Mouse (Mus musculus) liver, embryonic 12.5 days (tissue): Measurements from ENCODE around the gene Atg101. TPM values are rescaled to one million over a fixed set of nuclear protein-coding genes. Genes with fewer than 3 reads are reported as not detected.

ENCODE experiments used
- ATAC-seq: fragments of 200-750 bp; cut with Nextera tagmentation; 2 replicates; pipeline ENCODE4 v1.8.0; 2017; ENCODE audit warnings: moderate number of reproducible peaks, mild to moderate bottlenecking, moderate library complexity
- H3K27ac ChIP-seq: fragments of 300-500 bp; sonication (generic); 2 replicates; pipeline ENCODE4 v1.5.1; 2016; ENCODE audit warnings: mild to moderate bottlenecking
- H3K27me3 ChIP-seq: fragments of 300-500 bp; sonication (generic); replicated peaks from 2 replicates; pipeline ENCODE4 v1.6.1; 2016; ENCODE audit warnings: mild to moderate bottlenecking, moderate library complexity
- H3K36me3 ChIP-seq: fragments of 300-500 bp; sonication (generic); 2 replicates; pipeline ENCODE4 v1.6.1; 2016; ENCODE audit warnings: mild to moderate bottlenecking, moderate library complexity
- H3K4me1 ChIP-seq: fragments of 300-500 bp; sonication (generic); 2 replicates; pipeline ENCODE4 v1.6.1; 2016
- H3K4me2 ChIP-seq: fragments of 300-500 bp; sonication (generic); 2 replicates; pipeline ENCODE4 v1.6.1; 2016; ENCODE audit warnings: mild to moderate bottlenecking, moderate library complexity
- H3K4me3 ChIP-seq: fragments of 300-500 bp; sonication (generic); 2 replicates; pipeline ENCODE4 v1.5.1; 2016; ENCODE audit warnings: mild to moderate bottlenecking, moderate library complexity
- H3K9ac ChIP-seq: fragments of 300-500 bp; sonication (generic); 2 replicates; pipeline ENCODE4 v1.6.1; 2016; ENCODE audit warnings: mild to moderate bottlenecking, moderate library complexity
- H3K9me3 ChIP-seq: fragments of 300-500 bp; sonication (generic); replicated peaks from 2 replicates; pipeline ENCODE4 v1.6.1; 2016; ENCODE audit warnings: mild to moderate bottlenecking, moderate library complexity
- WGBS: fragments of 180-500 bp; shearing (Covaris S2); methylation state at CpG from one replicate; pipeline ENCODE4 v1.1.7; 2016; ENCODE audit not compliant: insufficient replicate concordance; 5-methylcytosine and 5-hydroxymethylcytosine counted together
- polyA plus RNA-seq: library from polyadenylated mRNA; unstranded; fragments of >200 nt; fragmentation: Nextera tagmentation; extraction: Ambion mirVana; gene quantifications from 2 replicates; pipeline ENCODE4 v1.2.1, GENCODE M21; 2016

Gene Atg101
- polyA plus RNA-seq, 1 experiment from 2014 or later, result 31.7 TPM

DNA sequence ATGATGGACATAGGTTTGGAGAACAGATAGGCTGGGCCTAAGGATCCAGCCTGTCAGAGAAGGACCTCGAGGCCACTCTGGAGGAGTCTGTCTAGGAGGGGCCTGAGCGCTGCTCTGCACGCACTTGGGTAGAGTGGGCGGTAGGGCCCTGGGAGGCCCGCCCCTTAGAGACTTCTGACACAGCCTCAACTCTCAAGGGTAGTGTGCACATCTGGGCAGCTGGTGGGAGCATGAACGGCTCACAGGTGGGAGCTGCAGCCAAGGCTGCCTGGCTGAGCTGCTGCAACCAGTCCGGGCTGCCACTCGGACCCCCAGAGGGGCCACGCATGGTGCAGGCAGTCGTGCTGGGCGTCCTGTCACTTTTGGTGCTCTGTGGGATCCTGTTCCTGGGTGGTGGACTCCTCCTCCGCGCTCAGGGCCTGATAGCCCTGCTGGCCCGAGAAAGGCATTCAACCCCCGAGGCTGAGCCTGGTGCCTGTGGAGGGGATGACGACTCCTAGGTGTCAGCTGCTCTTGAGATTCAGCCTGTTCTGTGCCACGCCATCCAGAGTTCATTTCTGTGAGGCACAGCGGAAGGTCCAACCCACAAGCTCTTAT is 9.1 kb downstream of the Atg101 start, which contains the start of gene 6030408B16Rik:
Gene 6030408B16Rik (plus strand): TSS at position 188 of the 597 bp plus-strand sequence.
- ATAC-seq, result no peak

GRCm38 (mm10) chr15:101294028-101294894 is 10.2 kb downstream of the Atg101 start:
- Histone ChIP-seq H3K4me2 (no peak overlapping the region), H3K27ac (no peak overlapping the region), H3K4me3 (no peak overlapping the region), H3K36me3 (peaks cover 30% of the 10 kb centered on the region), H3K27me3 (no peaks in the 10 kb centered on the region), H3K9ac (no peak overlapping the region), H3K9me3 (no peaks in the 10 kb centered on the region), H3K4me1 (peaks cover 9% of the 10 kb centered on the region)
- WGBS, result 61% methylated on average over 16 of the region's 16 CpGs
- no peak for ATAC-seq

More for the DNA sequence above, 9.1 kb downstream of the Atg101 start, which contains the start of gene 6030408B16Rik:
- Histone ChIP-seq H3K4me1 (no peaks in the 10 kb centered on the region), H3K4me2 (no peak within 1 kb of the TSS), H3K27ac (no peak within 1 kb of the TSS), H3K9ac (no peak within 1 kb of the TSS), H3K4me3 (no peak within 1 kb of the TSS), H3K9me3 (no peaks in the 10 kb centered on the region), H3K36me3 (peaks cover 42% of the 10 kb centered on the region), H3K27me3 (no peaks in the 10 kb centered on the region)
- 69% methylated on average over 18 of the region's 18 CpGs for WGBS

DNA sequence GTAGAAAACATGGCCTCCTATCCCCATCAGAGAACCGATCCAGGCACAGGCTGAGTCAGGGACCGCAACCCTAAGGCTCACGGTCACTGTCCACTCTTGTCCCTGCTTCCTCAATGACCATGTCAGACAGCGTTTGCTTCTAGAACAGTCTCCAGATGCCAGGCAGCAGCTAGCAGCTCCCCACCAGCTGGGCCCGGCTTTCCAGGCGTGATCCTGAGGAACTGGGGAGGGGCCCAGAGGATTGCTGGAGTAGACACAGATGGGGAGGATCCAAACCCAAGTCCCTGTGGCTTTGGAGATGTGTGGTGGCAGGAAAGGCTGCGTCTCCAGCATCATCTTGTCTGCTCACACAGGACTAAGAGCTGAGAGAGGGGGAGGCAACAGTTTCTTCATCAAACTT is 11.0 kb downstream of the Atg101 start:
- H3K27ac ChIP-seq, result no peak overlapping the region
- 67% methylated on average over 7 of the region's 7 CpGs for WGBS
- ATAC-seq, result no peak
- no peak overlapping the region for H3K9ac ChIP-seq
- H3K4me1 ChIP-seq, result peaks cover 18% of the 10 kb centered on the region
- no peak overlapping the region for H3K4me3 ChIP-seq
- peaks cover 22% of the 10 kb centered on the region for H3K36me3 ChIP-seq
- H3K9me3 ChIP-seq, result no peaks in the 10 kb centered on the region
- no peak overlapping the region for H3K4me2 ChIP-seq
- no peaks in the 10 kb centered on the region for H3K27me3 ChIP-seq

GRCm38 (mm10) chr15:101295616-101296015 is 11.5 kb downstream of the Atg101 start:
- Histone ChIP-seq H3K4me1 (peaks cover 22% of the 10 kb centered on the region), H3K4me3 (no peak overlapping the region), H3K36me3 (peaks cover 17% of the 10 kb centered on the region), H3K4me2 (no peak overlapping the region), H3K9me3 (no peaks in the 10 kb centered on the region), H3K9ac (no peak overlapping the region), H3K27ac (no peak overlapping the region), H3K27me3 (no peaks in the 10 kb centered on the region)
- no peak for ATAC-seq
- WGBS, result 83% methylated on average over 10 of the region's 10 CpGs

GRCm38 (mm10) chr15:101296091-101296490 is 12.0 kb downstream of the Atg101 start:
- Histone ChIP-seq H3K9ac (no peak overlapping the region), H3K4me1 (peaks cover 22% of the 10 kb centered on the region), H3K9me3 (no peaks in the 10 kb centered on the region), H3K4me2 (no peak overlapping the region), H3K27me3 (no peaks in the 10 kb centered on the region), H3K27ac (no peak overlapping the region), H3K4me3 (no peak overlapping the region), H3K36me3 (peaks cover 12% of the 10 kb centered on the region)
- ATAC-seq, result no peak
- 77% methylated on average over 11 of the region's 11 CpGs for WGBS

- Histone ChIP-seq H3K4me1 (peaks cover 22% of the 10 kb centered on the region), H3K4me3 (no peak overlapping the region), H3K27me3 (no peaks in the 10 kb centered on the region), H3K36me3 (no peaks in the 10 kb centered on the region), H3K9me3 (no peaks in the 10 kb centered on the region), H3K4me2 (peak overlapping the region; percentile 35; the same call in 1 of the 2 replicates), H3K9ac (no peak overlapping the region), H3K27ac (no peak overlapping the region)
- no peak for ATAC-seq
- WGBS, result 25% methylated on average over 7 of the region's 7 CpGs
Observed at GRCm38 (mm10) chr15:101297988-101298387, 13.9 kb downstream of the Atg101 start.

GRCm38 (mm10) chr15:101298550-101298949 is 14.5 kb downstream of the Atg101 start:
- H3K4me1 ChIP-seq, result peaks cover 22% of the 10 kb centered on the region
- H3K4me3 ChIP-seq, result no peak overlapping the region
- H3K27me3 ChIP-seq, result no peaks in the 10 kb centered on the region
- H3K9ac ChIP-seq, result no peak overlapping the region
- no peaks in the 10 kb centered on the region for H3K36me3 ChIP-seq
- H3K9me3 ChIP-seq, result no peaks in the 10 kb centered on the region
- ATAC-seq, result no peak
- no peak overlapping the region for H3K27ac ChIP-seq
- peak overlapping the region; percentile 35; the same call in 1 of the 2 replicates for H3K4me2 ChIP-seq
- 30% methylated on average over 7 of the region's 7 CpGs for WGBS

GRCm38 (mm10) chr15:101299480-101299960 is 15.4 kb downstream of the Atg101 start:
- Histone ChIP-seq H3K27me3 (no peaks in the 10 kb centered on the region), H3K4me2 (no peak overlapping the region), H3K36me3 (no peaks in the 10 kb centered on the region), H3K27ac (0 out of 2 replicates have a peak overlapping the region, but pooled peaks have one; percentile 28), H3K4me3 (no peak overlapping the region), H3K9ac (no peak overlapping the region), H3K4me1 (peaks cover 22% of the 10 kb centered on the region), H3K9me3 (no peaks in the 10 kb centered on the region)
- WGBS, result 46% methylated on average over 14 of the region's 14 CpGs
- no peak; the same call in 1 of the 2 replicates for ATAC-seq

- ATAC-seq, result no peak
- 11% methylated on average over 6 of the region's 6 CpGs for WGBS
- H3K36me3 ChIP-seq, result no peaks in the 10 kb centered on the region
Observed at GRCm38 (mm10) chr15:101300128-101300527, 16.1 kb downstream of the Atg101 start.

GRCm38 (mm10) chr15:101302201-101302600 is 18.1 kb downstream of the Atg101 start:
- no peak overlapping the region for H3K27ac ChIP-seq
- H3K9me3 ChIP-seq, result no peaks in the 10 kb centered on the region
- H3K4me3 ChIP-seq, result no peak overlapping the region
- no peak overlapping the region for H3K9ac ChIP-seq
- no peaks in the 10 kb centered on the region for H3K36me3 ChIP-seq
- ATAC-seq, result no peak
- 66% methylated on average over 3 of the region's 3 CpGs for WGBS
- no peaks in the 10 kb centered on the region for H3K27me3 ChIP-seq
- no peak overlapping the region for H3K4me2 ChIP-seq
- H3K4me1 ChIP-seq, result peaks cover 22% of the 10 kb centered on the region

More at GRCm38 (mm10) chr15:101300128-101300527, 16.1 kb downstream of the Atg101 start:
- Histone ChIP-seq H3K4me1 (peaks cover 22% of the 10 kb centered on the region), H3K4me2 (no peak overlapping the region), H3K4me3 (no peak overlapping the region), H3K27ac (0 out of 2 replicates have a peak overlapping the region, but pooled peaks have one; percentile 28), H3K27me3 (no peaks in the 10 kb centered on the region), H3K9ac (no peak overlapping the region), H3K9me3 (no peaks in the 10 kb centered on the region)

DNA sequence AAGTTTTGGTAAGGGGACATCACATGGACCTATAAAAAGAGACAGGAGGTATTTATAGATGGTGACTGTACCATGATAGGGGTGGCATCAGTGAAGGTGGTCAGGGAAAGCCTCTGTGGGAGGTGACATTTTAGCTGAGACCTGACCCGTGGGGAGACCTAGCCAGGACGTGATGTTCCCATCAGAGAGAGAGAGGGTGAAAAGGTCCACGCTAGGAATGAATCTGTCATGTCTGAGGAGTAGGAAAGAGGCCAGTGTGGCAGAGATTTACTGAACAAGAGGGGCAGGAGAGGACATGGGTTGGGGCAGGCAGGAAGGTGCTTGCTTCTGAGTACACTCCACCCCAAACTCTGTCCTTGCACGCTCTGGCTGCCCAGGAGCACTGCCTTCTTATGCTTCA is 19.8 kb downstream of the Atg101 start:
- WGBS, result 60% methylated on average over 4 of the region's 4 CpGs
- Histone ChIP-seq H3K4me2 (no peak overlapping the region), H3K4me1 (peaks cover 19% of the 10 kb centered on the region), H3K27me3 (no peaks in the 10 kb centered on the region), H3K36me3 (no peaks in the 10 kb centered on the region), H3K9me3 (no peaks in the 10 kb centered on the region), H3K4me3 (no peak overlapping the region), H3K9ac (no peak overlapping the region), H3K27ac (no peak overlapping the region)
- ATAC-seq, result no peak

DNA sequence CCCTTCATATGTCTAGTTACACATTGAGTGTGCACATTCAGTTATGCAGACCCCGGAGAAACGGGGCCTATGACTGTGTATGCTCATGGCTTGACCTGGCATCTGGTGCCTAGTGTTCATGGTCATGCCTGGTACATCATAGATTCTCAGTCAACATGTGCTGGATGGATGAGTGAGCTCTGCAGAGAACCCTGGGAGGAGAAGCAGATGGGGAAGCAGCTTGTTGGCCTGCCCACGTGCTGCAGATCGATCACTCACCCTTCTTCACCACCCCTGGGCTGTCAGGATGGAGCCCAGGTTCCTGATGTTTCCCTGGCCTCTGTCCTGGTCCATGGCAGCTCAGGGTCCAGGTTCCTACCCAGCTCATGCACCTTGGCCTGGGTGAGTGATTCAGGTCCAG is 22.4 kb downstream of the Atg101 start:
- Histone ChIP-seq H3K36me3 (no peaks in the 10 kb centered on the region), H3K4me3 (no peak overlapping the region), H3K9ac (no peak overlapping the region), H3K27ac (no peak overlapping the region), H3K4me2 (no peak overlapping the region), H3K4me1 (peaks cover 7% of the 10 kb centered on the region; the same call in 1 of the 2 replicates), H3K9me3 (no peaks in the 10 kb centered on the region), H3K27me3 (no peaks in the 10 kb centered on the region)
- no peak for ATAC-seq
- 61% methylated on average over 4 of the region's 4 CpGs for WGBS
